Mouse (Mus musculus): Measurements from ENCODE around the gene Prkrip1.
A peak's percentile ranks its signal among the peaks of the same experiment; 100 is the strongest.
"Not testable (repeated sequence)": the region's sequence is repeated elsewhere in the genome, so short reads cannot be mapped to it uniquely, and the experiment has no call there.

The Prkrip1 gene

DNA sequence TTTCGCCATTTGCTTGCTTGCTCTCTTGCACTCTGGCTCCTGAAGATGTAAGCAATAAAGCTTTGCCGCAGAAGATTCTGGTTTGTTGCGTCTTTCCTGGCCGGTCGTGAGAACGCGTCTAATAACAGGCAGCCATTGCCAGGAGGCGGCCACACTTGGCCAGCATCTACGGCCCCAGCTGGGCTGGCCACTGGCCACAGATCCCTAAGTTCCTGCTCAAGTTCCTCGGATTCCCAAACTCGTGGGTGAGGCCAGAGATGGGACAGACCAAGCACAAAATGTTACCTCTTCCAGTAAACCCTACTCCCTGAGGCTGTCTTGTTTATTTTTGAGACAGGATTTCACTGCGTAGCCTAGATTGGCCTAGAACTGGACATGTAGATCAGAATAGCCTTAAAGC is 38.7 kb downstream of the Prkrip1 start:
- not testable (repeated sequence) for DNase-seq

- no peak for DNase-seq
These were observed 43.4 kb downstream of the Prkrip1 start for GRCm38 (mm10) chr5:136155399-136155798.

DNA sequence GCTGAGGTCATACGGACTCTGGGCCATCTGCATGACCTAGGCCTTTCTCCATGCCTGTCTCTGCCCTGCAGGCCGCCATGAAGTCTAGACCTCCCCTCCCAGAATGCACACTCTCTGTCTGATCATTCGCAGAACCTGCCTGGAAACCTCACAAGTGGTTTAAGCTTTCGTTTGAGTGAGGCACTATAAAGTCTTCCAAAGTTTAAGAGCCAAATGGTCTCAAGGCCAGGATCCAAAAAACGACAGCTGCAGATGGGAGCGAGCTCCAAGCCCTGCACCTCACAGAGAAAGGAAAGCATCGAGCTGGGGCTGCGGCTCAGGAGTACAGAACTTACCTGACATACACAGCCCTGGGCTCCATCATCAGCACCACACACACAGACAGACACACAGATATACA is 46.4 kb downstream of the Prkrip1 start:
- no peak for DNase-seq

DNA sequence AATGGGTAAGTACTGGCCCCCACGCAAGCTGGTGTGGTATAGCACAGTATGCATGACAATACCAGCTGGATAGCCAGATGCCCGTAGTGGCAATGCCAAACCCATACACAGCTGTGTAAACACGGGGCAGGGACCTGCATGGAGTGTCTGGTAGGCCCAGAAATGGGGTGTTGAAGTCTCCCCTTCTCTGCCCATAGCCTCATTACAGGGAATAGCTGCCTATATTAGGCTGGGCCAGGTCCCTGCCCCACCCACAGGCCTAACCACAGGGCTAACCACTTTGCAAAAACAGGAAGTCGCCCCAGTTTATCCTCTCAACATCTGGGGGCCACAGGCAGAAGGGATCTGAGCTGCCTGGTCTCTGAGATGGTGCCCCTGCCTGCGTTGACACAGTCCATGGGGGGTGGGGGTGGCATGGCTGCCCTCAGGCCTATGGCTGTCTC is 49.6 kb downstream of the Prkrip1 start:
- DNase-seq, result not testable (repeated sequence)

DNA sequence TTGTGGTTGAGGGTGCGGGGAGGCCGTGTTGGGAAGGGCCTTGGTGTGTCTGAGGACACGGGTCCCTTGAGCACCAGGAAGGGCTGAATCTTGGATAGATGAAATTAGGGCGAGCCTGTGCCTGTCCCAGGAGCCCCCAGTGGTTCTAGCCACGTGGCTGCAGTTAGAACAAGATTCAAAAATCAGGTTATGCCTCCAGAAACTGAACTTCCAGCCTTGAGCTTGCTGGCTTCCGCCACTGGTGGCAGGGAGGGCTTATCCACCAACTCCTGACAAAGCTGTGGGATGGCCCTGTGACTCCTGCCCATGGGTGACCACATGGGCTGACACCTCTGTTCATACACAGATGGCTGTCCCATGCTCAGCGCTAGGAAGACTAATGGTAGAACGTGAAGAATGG is 51.1 kb downstream of the Prkrip1 start:
- DNase-seq, result no peak

DNA sequence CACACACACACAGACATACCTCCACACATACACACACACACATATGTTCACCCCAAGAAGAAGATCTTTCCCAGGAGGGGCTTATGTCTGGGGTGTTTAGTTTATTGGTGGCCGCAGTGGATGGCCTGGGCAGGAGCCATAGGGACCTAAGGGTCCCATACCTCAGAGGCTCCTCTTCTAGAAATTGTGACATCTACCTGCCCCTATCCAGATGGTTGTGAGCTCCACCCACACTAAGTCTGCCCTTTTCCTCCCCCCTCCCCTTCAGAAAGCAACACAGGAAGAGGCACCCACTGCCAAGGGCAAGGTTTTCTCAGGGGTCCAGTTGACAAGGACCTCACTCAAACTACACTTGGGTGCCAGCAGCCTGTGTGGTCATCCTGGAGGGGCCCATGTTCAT is 51.8 kb downstream of the Prkrip1 start:
- no peak for DNase-seq

DNA sequence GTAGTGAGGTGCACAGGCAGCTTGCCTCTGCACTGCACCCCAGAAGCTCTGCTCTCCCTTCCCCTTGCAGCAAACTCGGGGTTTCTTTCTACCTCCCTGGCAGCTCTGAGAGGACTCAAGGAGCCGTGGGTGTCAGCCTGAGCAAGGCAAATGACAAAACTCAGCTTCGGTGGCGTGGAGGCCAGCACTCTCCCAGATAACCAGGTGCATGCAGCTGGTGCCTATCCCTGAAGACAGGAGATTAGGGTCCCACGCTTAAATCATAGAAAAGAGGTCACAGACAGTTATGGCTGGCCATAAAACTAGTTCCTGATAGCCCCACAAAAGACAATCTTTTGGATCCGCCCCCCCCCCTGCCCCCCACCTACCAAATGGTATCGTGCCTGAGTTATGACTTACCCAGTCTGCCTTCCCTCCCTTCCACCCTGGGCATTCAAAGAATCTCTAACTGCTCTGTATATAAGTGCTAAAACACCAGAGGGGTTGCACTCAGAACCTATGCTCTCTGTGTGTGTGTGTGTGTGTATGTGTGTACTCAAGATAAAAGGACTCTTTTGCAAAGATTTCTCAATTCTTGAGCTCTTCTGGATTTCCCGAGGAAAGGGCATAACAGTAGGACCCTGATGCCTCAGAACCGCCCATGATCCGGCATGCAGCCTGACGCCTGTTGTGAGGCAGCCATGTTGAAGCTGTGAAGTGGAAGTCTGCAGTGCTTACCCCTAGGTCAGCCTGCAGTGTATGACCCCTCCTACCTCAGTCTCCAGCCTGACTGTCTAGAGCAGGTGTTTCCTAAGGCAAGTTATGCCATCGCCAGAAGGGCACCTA is 53.9 kb downstream of the Prkrip1 start:
- DNase-seq, result no peak

DNA sequence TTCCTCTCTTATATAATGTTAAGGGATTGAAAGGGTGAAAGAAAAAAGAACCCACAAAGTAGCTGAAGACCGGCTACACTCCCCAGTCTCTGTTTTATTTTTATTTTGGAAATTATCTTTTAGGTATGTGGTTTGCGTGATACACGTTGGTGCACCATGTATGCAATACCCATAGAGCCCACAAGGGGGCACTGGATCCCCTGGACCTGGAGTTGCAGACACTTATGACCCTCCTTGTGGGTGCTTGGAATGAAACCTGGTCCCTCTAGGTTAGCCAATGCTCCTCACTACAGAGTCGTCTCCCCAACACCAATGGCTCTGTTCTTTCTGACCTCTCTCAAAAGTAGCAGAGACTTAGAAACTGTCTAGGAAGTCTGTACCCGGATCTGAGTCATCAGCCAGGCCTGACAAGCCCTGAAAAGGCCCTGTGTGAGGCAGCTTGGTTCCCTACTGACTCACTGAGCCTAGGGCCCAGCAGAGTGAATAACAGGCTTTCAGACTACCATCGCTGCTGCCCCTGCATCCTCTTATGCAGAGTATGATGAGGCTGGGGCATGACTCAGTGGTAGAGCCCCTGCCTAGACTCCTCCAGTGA is 55.5 kb downstream of the Prkrip1 start:
- DNase-seq, result no peak

DNA sequence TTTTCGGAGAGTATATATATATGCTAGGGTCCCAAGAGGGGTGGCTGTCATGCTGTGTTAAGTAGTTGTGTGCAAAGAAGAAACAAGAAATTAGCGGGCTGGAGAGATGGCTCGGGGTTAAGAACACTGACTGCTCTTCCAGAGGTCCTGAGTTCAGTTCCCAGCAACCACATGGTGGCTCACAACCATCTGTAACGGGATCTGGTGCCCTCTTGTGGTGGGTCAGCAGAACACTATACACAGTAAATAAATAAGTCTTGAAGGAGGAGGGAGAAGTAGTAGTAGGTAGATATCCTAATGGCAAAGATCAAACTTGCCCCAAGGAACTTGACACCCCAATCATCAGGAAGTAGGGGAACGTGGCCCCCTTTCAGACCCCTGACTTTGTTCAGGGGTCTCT is 56.0 kb downstream of the Prkrip1 start:
- DNase-seq, result no peak

DNA sequence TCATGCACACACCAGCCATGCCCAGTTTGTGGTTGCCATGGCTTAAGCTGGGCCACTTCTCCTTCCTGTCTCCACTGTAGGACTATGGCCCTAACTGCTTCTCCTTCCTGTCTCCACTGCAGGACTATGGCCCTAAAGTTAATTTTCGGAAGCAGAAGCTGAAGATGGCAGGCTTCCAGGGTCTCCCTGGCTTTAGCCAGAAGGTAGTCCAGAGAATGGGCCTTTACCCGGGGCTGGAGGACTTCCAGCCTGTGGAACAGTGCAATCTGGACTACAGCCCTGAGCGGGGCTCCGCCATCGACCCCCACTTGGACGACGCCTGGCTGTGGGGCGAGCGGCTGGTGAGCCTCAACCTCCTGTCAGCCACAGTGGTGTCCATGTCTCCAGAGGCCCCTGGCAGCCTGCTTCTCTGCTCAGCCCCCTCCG is 58.7 kb downstream of the Prkrip1 start:
- DNase-seq, result no peak

GRCm38 (mm10) chr5:136139393-136139792 is 59.4 kb downstream of the Prkrip1 start:
- no peak for DNase-seq

DNA sequence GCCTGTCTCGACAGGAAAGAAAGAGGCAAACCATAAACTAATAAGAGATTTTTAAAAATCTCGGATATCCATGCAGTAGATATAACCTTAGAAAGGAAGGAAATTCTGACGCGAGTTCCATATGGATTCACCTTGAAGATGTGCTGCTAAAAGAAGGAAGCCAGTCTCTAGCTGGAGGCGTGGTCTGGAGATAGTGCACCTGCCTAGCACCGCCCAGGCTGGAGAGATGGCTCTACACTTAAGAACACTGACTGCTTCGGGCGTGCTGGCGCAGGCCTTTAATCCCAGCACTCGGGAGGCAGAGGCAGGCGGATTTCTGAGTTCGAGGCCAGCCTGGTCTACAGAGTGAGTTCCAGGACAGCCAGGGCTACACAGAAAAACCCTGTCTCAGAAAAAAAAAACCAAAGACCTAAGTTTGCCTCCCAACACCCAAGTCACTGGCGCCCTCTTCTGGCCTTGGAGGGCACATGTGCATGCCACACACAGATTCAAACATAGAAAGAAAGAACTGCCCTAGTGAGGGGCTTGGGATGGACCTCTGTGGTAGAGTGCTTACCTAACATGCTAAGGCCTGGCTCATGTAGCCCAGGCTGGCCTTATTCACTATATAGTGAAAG is 61.0 kb downstream of the Prkrip1 start:
- peak; percentile 21 for DNase-seq

GRCm38 (mm10) chr5:136136292-136136990 is 62.3 kb downstream of the Prkrip1 start:
- no peak for DNase-seq

- DNase-seq, result peak; percentile 97
These were observed 63.0 kb downstream of the Prkrip1 start, which contains the start of the genes Lrwd1 and Alkbh4 for GRCm38 (mm10) chr5:136135571-136136291. TSS of gene Lrwd1 (minus strand) at chr5:136136074. TSS of gene Alkbh4 (plus strand) at chr5:136136146.

All from right cerebral cortex, adult 18-20 months (tissue).